Mouse (Mus musculus) left cerebral cortex, adult 2 months (tissue): ENCODE results near the gene Arel1. TPM values are rescaled to one million over a fixed set of nuclear protein-coding genes. Genes with fewer than 3 reads are reported as not detected.

Experiments used
- DNase-seq, 2 experiments: peaks; one replicate each; pipeline ENCODE4 v3.0.0; 2021 to 2022; ENCODE audit warnings: low spot score in 2 of 2, mixed read lengths in 1 of 2; ENCODE audit errors: extremely low spot score in 1 of 2
- H3K27ac ChIP-seq: fragments of 200-600 bp; 2 replicates; pipeline ENCODE4 v1.8.1; 2022
- H3K4me3 ChIP-seq: fragments of 200-600 bp; 2 replicates; pipeline ENCODE4 v1.8.1; 2022
- CTCF ChIP-seq: fragments of 200-600 bp; IDR thresholded peaks from 2 replicates; pipeline ENCODE4 v1.8.1; 2022; ENCODE audit warnings: antibody characterized with exemption, mild to moderate bottlenecking, moderate library complexity
- intact Hi-C: fragments of 180-260 bp; cut with DNase I; formaldehyde crosslinking; loops from one replicate; pipeline ENCODE4 v1.15.1; 2025
- total RNA-seq, 2 experiments: library from RNA; stranded (reverse); gene quantifications; 2 replicates each; pipeline ENCODE4 v1.2.3; 2021

Gene Arel1
- total RNA-seq, 2 experiments from 2014 or later = 95.6 to 97.8 TPM

GRCm38 (mm10) chr12:84918809-84919208 is 51.9 kb downstream of the Arel1 start:
- Histone ChIP-seq H3K27ac (no peak overlapping the region), H3K4me3 (no peak overlapping the region)
- intact Hi-C loops = no loop called here
- no peak for TF ChIP-seq CTCF
- DNase-seq = no peak

GRCm38 (mm10) chr12:84917799-84918198 is 52.9 kb downstream of the Arel1 start:
- H3K4me3 ChIP-seq = no peak overlapping the region
- intact Hi-C loops = no loop called here
- DNase-seq = no peak
- H3K27ac ChIP-seq = no peak overlapping the region
- TF ChIP-seq CTCF = no peak

DNA sequence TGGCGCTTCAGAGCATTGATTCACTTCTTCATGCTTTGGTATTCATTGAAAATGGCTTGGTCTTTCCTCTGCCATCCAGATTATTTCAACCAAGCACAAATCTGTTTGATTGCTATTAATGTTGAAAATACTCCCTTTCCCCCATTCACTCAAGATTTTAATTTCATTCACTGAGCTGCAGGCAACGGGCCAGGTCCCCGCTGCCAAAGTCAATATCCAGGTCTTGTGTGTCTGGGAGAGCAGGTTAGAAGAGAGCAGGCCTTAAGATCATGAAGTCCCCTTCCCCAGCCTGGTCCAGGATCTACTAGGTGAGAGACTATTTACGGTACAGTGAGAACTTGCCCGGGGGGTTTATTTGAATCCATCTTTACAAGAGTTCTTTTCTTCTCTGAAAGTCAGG is 55.7 kb downstream of the Arel1 start:
- TF ChIP-seq CTCF = no peak
- no peak for DNase-seq
- Histone ChIP-seq H3K4me3 (no peak overlapping the region), H3K27ac (no peak overlapping the region)
- intact Hi-C loops = no loop called here

DNA sequence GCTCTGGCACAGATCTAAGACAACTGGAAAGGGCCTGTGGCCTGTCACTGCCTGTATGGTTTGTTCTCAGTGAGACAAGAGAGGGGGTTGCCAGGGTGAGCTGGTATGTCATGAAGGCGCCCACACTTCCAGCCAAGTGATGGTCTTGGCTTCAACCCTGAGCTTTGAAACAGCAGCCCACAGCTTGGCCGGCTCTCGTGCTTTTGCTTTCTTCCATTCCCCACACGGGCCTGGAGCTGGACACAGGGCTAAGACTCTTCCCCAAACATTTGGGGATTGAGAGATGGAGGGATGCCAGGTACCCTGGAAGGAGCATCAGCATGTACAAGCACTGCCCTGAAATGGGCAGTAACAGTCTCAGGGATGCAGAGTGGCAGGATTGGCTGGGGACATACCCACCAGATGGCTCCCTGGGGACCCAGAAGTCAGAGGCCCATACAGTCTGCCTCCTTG is 58.0 kb downstream of the Arel1 start:
- intact Hi-C loops = no loop called here
- Histone ChIP-seq H3K4me3 (no peak overlapping the region), H3K27ac (no peak overlapping the region)
- TF ChIP-seq CTCF = no peak
- DNase-seq = no peak

DNA sequence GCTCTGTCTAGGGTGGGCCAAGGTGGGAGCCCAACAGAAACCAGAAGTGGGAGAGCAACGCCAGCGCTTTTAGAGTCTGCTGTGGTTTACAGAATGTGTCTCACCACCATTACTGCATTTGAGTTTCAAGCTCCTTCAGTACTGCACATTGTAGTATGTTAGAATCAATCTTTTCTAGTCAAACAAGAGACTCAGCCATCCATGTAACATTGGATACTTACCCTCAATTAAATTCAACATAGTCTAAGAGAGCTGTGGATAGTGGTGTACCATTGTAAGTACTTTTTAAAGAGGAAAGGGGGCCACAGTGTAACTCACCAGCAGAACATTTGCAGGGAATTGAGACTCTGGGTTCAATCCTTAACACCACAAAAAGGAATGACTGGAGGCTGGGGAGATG is 59.1 kb downstream of the Arel1 start:
- DNase-seq = no peak
- no peak overlapping the region for H3K27ac ChIP-seq
- intact Hi-C loops = no loop called here
- H3K4me3 ChIP-seq = no peak overlapping the region
- no peak for TF ChIP-seq CTCF

DNA sequence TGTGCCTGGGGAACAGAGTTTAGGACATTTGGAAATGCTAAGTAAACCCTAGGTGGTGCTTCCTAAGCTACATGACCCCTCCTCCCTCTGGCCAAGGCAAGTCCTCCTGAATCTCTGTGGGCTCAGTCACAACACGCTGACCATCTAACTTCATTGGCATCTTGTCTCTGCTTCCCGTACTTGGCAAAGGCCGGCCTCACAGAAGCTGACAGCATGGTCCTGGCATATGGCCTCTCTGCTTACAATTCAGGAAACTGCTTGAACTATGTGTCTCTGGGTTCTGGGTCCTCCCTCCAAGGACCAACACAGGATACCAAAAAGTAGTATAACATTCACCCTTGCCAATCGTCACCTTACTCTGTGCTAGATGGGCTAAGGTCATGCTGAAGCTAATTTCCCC is 60.6 kb downstream of the Arel1 start:
- DNase-seq = no peak
- H3K4me3 ChIP-seq = no peak overlapping the region
- intact Hi-C loops = no loop called here
- H3K27ac ChIP-seq = no peak overlapping the region
- no peak for TF ChIP-seq CTCF

DNA sequence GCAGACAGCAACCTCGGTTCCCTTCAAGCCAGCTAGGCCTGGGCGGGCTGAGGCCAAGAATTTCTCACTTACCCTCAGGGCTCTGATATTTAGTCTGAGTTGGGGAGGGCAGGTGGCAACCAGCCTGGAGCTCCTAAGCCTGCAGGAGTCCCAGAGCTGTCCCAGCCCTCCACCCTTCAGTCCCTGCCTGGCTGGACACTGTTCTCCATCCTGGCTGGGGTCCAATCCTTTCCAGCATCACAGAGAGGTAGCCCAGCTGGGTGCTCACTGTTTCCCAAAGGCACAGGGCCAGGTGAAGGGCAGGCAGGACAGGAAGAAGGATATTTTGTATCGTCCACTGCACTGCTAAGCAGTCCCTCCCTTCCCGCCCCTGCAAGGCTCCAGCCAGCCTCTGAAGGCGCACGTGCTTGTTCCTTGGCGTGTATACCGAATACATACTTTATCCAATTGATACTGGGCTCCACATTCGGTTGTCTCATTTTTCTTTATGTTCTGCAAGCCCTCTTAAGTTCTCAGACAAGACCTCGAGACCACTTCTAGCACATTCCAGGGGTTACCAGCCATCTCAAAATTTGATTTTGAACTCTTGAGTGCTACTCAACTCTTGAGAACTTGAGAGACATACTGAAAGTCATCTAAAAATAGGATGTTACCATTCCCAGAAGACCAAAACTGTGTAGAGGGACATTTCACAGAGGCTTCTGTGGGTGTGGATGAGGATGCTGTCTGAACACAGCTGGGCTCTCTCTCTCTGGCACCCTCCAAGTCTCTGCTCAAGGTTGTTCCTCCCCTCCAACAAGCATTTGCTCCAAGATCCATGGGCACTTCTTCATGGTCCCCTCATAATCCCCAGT is 62.8 kb downstream of the Arel1 start:
- DNase-seq = no peak
- no peak for TF ChIP-seq CTCF
- Histone ChIP-seq H3K27ac (no peak overlapping the region), H3K4me3 (no peak overlapping the region)
- intact Hi-C loops = no loop called here

DNA sequence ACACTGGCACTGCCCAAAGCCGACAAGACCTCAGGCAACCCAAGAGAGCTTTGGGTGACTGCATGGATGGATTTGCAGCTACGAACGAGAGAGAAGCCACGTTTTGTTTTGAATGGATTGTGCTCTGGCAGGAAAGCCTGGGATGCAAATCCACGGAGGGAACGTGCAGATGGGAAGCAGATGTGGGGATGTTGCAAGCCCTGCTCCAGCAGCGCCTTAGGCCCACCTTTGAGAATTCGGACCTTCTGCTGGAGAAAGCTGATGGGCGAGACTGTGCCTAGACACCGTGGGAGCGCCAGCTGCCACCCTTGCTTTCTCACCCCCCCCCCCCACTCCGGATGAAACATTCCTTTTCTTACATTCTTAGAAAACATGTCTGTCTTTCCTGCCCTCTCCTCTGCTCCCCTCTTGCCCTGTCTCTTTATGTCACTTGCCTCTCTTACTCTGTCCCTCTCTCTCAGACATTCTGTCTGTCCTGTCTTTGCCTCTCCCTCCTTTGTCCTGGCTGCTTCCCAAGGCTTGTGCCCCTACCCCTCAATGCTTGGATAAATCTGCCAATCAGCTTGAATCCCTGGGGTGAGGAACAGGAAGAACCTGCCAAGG is 63.6 kb downstream of the Arel1 start:
- DNase-seq = no peak
- H3K27ac ChIP-seq = no peak overlapping the region
- intact Hi-C loops = no loop called here
- H3K4me3 ChIP-seq = no peak overlapping the region
- TF ChIP-seq CTCF = no peak

GRCm38 (mm10) chr12:84904399-84904798 is 66.3 kb downstream of the Arel1 start:
- Histone ChIP-seq H3K27ac (no peak overlapping the region), H3K4me3 (no peak overlapping the region)
- intact Hi-C loops = no loop called here
- no peak for DNase-seq
- no peak for TF ChIP-seq CTCF

DNA sequence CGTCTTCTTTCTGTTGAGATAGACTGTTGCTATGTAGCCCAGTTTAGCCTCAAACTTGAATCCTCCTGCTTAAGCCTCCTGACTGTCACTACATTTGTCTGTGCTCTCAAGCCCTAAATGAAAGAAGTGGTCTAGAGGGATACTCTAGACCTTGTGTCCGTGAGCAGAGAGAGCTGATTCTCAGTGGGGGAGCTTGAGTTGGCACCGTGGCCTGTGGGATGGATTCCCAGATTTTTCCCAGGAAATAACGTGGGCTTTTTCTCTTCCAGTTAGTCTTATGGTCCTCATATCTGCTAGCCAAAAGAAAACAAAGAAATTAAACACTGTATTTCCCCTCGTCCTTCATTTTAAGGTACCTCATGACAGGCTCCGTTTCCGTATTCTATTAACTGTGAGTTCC is 70.4 kb downstream of the Arel1 start:
- no peak for TF ChIP-seq CTCF
- intact Hi-C loops = no loop called here
- H3K27ac ChIP-seq = no peak overlapping the region
- H3K4me3 ChIP-seq = no peak overlapping the region
- no peak for DNase-seq

- TF ChIP-seq CTCF = no peak
- H3K4me3 ChIP-seq = no peak overlapping the region
- no peak for DNase-seq
- intact Hi-C loops = no loop called here
- H3K27ac ChIP-seq = no peak overlapping the region
Measured at GRCm38 (mm10) chr12:84897322-84897721, 73.4 kb downstream of the Arel1 start.

- intact Hi-C loops = no loop called here
- TF ChIP-seq CTCF = no peak
- Histone ChIP-seq H3K4me3 (no peak overlapping the region), H3K27ac (no peak overlapping the region)
- no peak for DNase-seq
Measured at GRCm38 (mm10) chr12:84896235-84896634, 74.5 kb downstream of the Arel1 start.
